Mouse (Mus musculus) c-Kit-negative CD71-positive TER-119-positive erythroid progenitor cells, embryonic 14.5 days (primary cell): ENCODE measurements around the gene Atad1.
"Not testable (repeated sequence)": the region's sequence is repeated elsewhere in the genome, so short reads cannot be mapped to it uniquely, and the experiment has no call there.

Source experiments
- DNase-seq: peaks from one replicate; pipeline ENCODE4 v3.0.0-alpha.2; 2013; ENCODE audit warnings: low read depth, low spot score

Gene Atad1

DNA sequence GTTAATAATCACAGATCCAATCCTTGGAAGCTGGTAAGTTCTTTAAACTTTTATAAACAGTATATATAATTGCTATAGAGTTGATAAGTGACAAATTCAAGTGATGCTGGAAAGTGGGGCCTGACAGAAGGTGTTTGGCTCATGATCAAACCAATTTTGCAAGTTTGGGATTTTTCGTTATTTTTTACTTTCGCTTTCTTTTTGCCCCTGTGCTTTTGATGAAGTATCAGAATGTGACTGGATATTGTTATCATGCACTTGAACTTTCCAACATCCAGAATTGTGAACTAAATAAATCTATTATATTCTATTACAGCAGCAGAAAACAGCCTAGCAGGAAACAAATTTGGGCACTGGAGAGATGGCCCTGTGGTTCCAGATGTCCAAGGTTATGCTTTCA lies 58.7 kb downstream of the Atad1 start:
- no peak for DNase-seq

DNA sequence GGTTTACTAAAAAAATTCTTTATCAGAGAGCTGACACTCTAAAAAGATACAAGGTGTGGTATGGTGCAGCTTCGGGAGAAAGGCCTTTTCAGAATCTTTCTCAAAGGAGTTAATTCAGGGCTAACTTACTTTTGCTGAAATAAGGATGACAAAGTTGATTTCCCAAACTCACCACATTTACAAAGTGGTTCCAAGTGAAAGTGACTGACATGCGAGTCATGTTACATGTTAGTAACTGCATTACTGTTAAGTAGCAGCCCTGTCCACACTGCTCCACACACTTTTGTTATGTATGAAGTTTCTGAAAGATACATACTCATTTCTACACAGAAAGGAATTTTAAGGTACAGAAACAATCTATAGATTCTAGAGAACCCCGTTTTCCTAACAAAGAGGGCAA lies 63.8 kb downstream of the Atad1 start:
- no peak for DNase-seq

DNA sequence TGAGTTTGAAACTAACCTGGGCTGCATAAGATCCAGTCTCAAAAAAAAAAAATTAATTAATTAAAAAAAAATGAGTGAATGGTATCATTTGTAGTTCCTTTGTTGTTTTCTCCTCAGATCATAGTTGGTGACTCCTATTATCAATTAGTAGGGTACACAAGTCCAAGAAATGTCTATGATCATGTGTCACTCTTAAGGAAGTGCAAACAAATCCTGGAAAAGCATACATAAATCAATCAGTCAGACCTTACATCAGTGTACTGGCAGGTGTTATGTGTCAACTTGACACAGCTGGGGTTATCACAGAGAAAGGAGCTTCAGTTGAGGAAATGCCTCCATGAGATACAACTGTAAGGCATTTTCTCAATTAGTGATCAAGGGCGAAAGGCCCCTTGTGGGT lies 71.8 kb downstream of the Atad1 start:
- not testable (repeated sequence) for DNase-seq

DNA sequence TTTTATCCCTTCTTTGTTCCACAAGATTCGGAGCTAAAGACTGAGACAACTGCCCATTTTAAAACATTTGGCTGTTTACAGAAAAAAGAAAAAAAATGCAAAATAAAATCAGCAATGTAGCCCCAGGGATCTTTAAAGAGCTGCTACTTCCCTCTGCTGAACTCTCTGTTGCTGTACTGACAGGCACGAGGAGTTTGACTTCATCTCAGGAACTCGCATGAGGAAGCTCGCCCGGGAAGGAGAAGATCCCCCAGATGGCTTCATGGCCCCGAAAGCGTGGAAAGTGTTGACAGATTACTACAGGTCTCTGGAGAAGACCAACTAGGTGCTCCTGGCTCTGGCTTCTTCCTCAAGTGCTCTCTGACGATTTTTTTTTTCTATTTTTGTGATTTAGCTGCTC lies 74.3 kb downstream of the Atad1 start:
- DNase-seq, result no peak

DNA sequence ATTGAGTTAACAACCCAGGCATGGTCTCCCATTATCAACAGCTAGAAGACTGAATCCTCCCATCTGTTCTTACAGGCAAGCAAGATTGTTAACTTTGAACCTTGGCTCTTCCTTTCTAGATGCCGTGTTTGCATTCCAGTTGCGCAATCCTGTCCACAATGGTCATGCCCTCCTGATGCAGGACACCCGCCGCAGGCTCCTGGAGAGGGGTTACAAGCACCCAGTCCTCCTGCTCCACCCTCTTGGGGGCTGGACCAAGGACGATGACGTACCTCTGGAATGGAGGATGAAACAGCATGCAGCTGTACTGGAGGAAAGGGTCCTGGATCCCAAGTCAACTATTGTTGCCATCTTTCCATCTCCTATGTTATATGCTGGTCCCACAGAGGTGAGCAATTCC lies 76.7 kb downstream of the Atad1 start:
- DNase-seq, result no peak

DNA sequence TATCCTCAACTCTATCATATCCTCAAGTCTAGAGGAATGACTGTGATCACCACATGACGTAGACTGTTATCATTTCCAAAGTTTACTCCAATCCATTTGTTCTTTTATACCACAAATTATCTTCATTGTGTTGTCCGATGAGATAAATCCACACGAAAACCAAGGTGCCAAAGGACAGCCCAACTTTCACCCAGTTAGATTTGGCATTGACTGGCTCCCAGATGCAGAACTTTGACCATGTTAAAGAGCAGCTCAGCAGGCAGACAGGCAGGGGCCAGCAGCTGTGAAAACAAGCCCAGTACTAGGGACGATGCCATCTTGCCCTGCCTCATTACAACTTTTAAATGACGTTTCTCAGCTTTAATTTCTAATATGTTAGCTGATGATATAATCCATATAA lies 80.2 kb downstream of the Atad1 start:
- DNase-seq, result no peak

DNA sequence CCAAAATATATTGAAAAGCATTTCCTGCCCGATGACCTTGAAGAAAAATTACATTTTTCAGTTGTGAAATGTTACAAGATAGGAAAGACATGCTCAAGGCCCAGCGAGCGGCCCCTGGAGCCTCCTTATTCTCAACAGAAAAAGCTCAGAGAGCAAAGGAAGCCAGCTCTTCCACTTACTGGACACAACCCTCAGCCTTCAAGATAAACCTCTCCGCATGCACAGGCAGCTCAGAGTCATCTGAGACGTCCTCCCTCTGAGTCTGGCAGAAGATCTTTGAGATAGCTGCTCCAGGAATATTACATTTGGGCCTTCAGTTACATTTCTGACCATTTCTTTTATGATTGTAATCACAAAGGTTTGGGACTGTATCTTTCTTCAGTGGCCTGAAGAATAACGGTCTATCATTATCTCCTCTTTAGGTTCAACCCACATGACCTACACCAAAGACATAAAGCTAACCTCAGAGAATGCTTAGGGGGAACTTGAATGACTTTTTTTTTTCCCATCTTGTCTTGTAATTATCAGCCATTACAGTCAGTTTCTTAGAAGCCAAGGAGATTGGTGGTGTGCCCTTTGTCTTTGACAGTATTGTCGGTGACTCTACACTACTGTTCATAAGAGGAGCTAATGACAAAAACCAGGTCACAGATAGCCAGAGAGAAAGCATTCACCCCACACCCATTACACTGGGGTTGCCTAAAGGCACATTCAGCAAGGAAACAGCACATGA lies 85.8 kb downstream of the Atad1 start:
- DNase-seq, result no peak

DNA sequence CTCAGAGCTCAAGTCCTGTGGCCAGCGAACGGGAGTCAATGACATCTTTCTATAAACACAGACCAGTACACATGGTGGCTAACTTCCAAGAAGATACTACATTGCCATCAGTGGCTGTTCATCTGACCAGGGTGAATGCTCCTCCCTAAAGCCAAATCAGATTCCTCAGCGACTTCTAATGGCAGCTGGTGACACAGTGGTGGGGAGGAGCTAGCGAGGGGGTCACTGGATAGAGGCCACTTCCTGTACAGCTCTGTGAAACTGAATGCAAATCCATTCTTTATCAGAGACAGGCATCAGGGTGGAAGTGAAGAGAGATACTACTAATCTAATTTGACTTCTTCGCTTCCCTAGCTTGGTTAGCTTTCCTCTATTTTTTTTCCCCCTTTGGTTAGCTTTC lies 86.5 kb downstream of the Atad1 start:
- no peak for DNase-seq

DNA sequence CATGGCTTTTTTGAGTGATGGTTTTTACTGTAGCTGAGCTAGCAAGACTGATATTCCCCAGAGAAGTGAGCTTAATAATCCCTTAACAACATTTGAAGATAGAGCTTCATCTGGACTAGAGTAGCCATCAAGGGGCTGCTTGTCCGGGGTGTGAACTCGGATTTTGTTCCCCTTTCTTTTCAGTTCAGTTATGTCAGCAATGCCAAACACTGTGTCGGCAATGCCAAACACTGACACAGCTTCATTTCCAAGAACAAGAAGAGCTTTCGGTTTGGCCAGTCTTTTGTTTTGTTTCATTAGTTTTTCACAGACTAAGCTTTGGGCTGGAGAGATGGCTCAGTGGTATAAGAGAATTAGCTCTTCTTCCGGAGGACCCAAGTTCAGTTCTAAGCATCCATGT lies 88.5 kb downstream of the Atad1 start:
- DNase-seq, result no peak

DNA sequence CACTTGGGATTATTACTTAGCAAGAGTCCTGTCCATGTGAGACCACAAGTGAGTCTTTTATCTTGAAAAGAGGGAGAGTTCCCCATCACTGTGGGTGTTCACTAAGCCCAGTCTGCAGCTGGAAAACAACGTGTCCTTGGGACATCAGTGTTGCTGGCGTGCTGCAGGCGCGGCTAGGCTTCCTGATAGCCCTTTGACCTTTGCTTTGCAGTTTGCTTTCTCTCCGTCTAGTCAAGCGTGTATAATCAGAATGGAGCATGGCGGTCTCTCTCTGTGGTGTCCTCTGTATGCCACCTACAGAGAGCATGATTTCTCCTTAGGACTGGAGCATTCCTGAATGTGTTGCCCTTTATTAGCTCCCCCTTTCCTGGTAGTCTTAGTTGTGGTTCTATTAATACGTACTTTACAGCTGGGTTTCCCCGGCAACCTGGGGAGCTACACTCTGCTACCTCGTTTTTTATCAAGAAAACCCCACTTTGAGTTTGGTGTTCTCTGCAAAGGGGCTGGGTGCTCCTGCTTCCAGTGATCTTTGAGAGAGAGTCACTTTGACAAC lies 91.5 kb downstream of the Atad1 start:
- DNase-seq, result no peak

DNA sequence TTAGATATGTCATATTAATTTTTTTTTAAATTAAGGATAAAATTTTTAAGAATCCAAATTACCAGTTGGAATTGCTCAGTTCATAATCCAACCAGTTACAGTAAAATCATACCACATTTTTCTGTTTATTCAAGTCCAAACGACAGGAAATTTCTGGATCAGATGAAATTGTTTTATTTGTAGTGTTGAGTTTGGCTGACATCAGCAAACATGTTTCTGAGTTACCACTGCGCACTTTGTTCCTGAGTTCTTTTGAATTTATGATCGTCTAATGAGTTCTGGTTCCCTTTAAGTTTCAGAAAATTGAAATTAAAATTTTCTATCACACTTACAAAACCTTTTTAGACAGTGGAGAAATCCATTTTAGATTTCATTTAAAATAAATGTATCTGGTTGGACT lies 93.2 kb downstream of the Atad1 start:
- DNase-seq, result no peak

DNA sequence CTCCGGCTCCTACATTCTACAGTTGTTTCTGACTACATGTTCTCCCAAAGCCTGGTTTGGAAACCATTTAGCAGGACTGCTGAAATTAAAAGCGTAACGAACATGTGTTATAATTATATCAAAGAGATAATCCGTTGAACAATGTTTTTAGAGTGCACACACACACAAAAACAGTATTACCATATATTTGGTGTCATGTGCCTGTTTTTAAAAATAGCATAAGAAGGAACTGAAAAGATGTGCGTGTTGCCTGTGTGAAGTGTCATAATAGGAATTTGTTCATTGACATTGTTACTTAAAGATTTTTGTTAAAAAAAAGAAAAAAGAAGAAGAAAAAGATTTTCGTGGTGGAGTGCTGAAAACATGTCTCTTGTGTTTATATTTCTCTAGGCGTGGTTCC lies 93.6 kb downstream of the Atad1 start:
- no peak for DNase-seq

DNA sequence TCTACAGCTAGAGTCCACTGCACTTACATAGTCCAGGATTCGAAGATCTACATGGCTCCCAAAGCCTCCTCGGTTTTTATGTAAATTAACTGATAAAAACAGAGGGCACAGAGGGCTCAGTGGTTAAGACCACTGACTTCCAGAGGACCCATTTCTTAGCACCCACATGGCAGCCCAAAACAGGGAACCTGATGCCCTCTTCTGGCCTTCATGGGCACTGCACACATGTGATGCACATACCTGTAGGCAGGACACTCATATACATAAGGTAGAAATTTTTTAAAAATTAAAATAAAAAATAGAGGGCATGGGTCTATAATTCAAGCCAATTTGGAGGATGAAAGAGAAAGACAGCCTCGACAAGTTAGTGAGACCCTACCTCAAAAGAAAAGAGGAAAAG lies 95.9 kb downstream of the Atad1 start:
- no peak for DNase-seq

DNA sequence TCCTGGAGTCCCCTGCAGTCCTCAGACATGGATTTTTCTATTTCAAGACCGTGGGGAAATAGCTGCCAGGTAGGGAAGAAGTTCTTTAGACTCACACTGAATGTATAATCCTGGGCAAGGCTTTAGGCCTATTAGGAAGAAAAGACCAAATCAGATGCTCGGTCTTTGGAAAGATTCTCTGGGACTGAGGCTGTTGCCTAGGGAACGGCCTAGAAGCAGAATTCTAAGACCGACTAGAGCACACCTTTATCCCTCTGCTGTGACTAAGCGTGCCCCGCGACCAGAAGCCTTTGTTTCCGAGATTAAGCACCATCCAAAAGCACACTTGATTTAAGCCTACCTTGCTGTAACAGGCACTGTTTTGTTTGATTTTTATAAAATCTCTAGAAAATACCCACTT lies 97.6 kb downstream of the Atad1 start:
- no peak for DNase-seq

DNA sequence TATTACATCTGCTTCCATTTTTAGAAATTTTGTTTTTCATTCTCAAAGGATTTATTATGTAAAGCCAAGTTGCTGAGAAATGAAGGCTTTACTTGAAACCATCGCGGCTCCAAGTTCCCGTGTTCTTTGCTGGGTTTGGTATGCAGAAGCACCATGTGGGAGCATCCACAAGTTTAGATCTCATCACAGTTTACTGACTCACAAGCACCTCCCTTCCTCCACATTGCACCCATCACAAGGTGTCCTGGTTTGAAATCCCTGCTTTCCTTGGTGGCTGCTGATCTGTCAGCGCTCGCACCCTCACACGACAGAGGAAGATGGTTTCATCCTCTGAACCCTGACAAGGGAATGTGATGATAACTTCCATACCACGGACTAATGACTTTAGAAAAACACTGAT lies 98.1 kb downstream of the Atad1 start:
- no peak for DNase-seq

DNA sequence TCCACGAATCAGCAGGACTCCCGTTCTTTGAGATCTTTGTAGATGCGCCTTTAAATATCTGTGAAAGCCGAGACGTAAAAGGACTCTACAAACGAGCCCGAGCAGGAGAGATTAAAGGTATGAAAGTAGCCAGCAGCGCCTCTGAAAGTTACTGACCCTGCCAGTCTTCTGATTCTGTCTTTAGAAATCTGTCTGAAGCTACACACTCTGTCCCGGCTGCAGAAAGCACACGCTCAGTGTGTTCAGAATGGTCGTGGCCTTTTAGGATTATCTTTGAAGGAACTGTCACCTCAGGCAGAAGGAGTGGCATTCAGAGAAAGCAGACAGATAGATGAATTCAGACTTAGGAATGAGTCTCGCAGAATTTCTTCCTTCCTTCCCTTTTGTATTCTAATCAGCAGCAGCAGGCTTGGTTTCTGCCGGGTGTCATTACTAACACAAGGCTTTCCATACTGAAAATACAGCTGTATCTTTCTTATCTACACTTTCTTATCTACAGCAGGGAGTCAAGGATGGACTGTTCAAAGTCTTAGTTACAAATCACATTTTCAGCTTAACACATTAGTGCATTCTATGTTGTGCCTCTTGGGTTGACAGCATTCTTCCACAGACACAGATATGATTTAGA lies 101.2 kb downstream of the Atad1 start:
- no peak for DNase-seq

DNA sequence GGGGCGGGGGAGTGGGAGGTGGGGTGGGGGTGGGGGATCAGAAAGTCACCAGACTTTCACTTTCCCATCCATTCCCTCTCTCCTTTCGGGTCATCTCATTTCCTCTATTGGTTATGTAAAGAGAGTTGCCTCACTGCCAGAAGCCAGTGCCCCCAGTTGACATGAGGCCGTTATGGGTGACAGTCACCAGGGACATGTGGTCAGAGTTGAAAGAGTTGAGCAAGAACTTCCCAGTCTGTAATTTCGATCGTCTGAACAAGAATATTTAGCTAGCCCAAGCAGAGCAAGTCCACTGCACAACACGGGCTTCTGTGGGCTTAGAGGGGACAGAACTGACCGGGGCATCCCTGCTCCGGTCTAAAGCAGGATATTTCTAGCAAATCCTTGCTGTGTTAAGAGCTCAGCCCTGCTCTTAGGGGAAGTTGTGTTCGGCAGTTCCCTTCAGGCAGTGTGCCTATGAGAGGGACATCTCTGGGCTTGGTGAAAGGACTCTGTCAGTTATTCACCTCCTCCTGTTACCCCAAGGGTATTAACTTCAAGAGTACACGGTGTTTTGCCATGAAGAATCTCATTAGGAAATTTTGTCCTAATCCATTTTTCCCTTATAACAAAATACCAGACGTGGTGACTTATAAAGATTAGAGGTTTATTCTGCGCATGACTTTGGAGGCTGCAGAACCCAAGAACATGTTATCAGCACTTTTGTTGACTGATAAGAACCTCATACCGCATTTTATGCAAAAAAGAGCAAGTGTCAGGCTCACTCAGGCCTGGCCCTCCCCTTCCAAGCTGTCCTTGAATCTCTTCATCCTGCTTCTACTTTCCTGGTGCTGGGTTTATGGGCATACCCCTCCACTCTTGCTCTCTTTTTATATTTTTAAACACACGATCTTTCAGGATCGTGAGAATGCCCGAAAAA lies 102.0 kb downstream of the Atad1 start:
- no peak for DNase-seq

DNA sequence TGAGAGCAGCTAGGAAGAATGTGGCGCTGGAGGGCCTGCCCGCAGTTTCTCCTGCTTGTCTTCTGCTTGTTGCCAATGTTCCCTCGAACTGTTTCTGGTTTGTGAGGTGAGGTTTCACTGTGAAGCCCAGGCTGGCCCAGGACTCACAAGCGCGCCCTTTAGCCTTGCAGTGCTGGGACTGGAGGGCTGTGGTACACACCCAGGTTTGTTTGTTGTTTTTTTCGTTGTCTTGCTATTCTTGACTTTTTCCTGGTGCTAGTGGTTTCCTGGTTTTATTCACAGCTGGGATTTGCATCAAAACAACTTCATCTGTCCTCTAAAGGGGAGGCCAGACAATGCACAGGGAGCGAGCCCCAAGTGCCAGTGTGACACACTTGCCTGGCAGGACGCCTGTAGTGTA lies 104.7 kb downstream of the Atad1 start:
- DNase-seq, result no peak

DNA sequence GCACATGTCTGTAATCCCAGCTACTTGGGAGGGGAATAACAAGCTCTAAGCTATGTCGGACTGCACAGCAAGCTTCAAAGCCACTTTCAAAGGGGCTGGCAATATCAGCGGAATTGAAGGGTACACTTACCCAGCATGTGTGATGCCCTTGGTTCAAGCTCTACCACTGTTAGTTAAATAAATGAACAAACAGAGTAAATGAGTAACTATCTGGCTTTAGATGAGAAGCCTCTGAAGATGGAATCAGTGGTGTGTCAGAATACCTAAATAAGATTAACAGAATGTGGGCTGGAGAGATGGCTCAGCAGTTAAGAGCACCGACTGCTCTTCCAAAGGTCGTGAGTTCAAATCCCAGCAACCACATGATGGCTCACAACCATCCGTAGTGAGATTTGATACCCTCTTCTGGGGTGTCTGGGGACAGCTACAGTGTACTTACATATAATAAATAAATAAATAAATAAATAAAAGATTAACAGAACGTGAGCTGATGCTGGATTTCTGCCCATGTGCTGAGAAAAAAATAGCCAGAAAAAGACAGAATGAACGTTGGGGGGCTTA lies 110.9 kb downstream of the Atad1 start:
- DNase-seq, result no peak

DNA sequence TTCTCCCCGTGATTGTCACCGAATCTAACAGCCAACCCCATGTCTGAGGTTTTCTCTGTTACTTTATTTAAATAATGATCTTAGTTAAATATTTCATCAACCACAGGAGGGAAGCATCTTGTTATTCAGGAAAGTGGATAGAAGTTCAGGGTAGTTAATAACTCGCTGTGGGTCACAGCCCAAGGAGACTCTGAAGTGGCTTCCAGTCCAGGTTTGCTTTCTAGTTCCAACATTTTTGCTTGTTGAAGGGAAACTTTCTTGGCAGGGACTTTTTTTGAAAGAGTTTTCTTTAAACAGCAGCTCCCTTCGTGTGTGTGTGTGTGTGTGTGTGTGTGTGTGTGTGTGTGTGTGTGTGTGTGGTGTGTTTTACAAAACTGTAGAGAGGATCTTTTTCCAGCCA lies 112.0 kb downstream of the Atad1 start:
- DNase-seq, result no peak

DNA sequence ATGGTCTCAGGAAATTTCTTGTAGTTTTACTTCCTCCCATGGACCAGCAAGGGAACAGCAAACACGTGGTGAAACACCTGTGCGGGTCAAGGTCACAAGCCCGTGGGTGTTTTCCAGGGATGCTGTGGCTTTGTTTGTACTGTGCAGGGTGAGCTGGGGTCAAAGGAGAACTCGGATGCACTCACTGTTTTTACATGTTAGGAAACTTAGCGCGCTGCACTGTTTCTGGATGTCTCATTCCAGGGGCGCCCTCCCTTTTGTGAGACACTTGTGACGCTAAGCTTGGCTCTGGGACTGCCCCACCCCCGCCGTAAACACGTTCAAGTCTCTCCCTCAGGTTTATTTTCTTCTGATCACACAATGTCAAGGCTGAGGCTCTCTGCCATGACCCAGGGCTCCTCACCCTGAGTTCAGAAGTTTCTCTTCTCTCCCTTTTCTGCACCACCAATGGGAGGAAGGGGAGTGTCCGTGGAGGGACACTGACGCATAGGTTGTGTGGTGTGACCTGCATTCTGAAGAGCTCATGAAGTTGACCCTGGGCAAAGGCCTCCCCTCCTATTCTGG lies 112.7 kb downstream of the Atad1 start:
- DNase-seq, result no peak

DNA sequence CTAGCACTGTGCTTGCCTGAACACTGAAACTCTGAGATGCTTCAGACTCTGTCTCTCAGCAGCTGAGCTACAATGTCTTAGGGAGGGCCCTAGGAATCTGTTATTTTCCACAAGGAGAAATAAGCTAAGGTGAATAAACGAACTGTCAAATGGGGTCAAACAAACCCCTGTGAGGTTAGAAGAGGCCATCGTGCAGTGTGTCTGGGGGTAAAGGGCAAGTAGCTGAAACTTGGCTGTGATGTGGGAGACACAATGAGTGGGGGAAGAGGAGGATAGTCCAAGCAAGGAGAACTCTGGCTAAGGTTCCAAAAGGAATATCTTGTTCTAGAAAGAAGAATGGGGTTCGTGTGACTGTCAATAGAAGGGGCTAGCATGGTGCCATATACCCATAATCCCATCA lies 117.4 kb downstream of the Atad1 start:
- DNase-seq, result no peak
